Mouse (Mus musculus): Measurements from ENCODE around the gene Fermt3.

Fermt3 gene

GRCm38 (mm10) chr19:7039088-7039720 lies 19.9 kb upstream of the Fermt3 start:
- peak; percentile 71 for DNase-seq (ENCODE audit: extremely low spot score, low spot score)

GRCm38 (mm10) chr19:7034006-7034405 lies 14.7 kb upstream of the Fermt3 start:
- no peak for DNase-seq (ENCODE audit: extremely low spot score, low spot score)

GRCm38 (mm10) chr19:7029531-7029930 lies 10.3 kb upstream of the Fermt3 start:
- no peak for DNase-seq (ENCODE audit: extremely low spot score, low spot score)

- peak; percentile 41 for DNase-seq (ENCODE audit: extremely low spot score, low spot score)
Measured at GRCm38 (mm10) chr19:7020224-7020641, 964 bp upstream of the Fermt3 start.

- no peak for DNase-seq (ENCODE audit: extremely low spot score, low spot score)
Measured at GRCm38 (mm10) chr19:7018546-7018945, 723 bp downstream of the Fermt3 start.

GRCm38 (mm10) chr19:7017541-7018457 lies 1.5 kb downstream of the Fermt3 start:
- no peak for DNase-seq (ENCODE audit: extremely low spot score, low spot score)

GRCm38 (mm10) chr19:7014481-7015135 lies 4.7 kb downstream of the Fermt3 start:
- no peak for DNase-seq (ENCODE audit: extremely low spot score, low spot score)

- DNase-seq (ENCODE audit: extremely low spot score, low spot score) = no peak
Measured at GRCm38 (mm10) chr19:7013984-7014383, 5.3 kb downstream of the Fermt3 start.

- no peak for DNase-seq (ENCODE audit: extremely low spot score, low spot score)
Measured at GRCm38 (mm10) chr19:7012426-7012825, 6.8 kb downstream of the Fermt3 start.

- no peak for DNase-seq (ENCODE audit: extremely low spot score, low spot score)
Measured at GRCm38 (mm10) chr19:7006892-7007593, 12.2 kb downstream of the Fermt3 start.

GRCm38 (mm10) chr19:6999360-7000063 lies 19.8 kb downstream of the Fermt3 start:
- DNase-seq (ENCODE audit: extremely low spot score, low spot score) = no peak

- DNase-seq (ENCODE audit: extremely low spot score, low spot score) = no peak
Measured at GRCm38 (mm10) chr19:6997721-6998290, 21.5 kb downstream of the Fermt3 start.

- DNase-seq (ENCODE audit: extremely low spot score, low spot score) = peak; percentile 86
Measured at GRCm38 (mm10) chr19:6996006-6996405, 23.3 kb downstream of the Fermt3 start, which contains the start of the genes Nudt22 and Trpt1. TSS of gene Nudt22 (minus strand) at chr19:6996117. TSS of gene Trpt1 (plus strand) at chr19:6996131.

GRCm38 (mm10) chr19:6995255-6995991 lies 23.8 kb downstream of the Fermt3 start:
- DNase-seq (ENCODE audit: extremely low spot score, low spot score) = no peak

- no peak for DNase-seq (ENCODE audit: extremely low spot score, low spot score)
Measured at GRCm38 (mm10) chr19:6994489-6994888, 24.8 kb downstream of the Fermt3 start.

GRCm38 (mm10) chr19:6994002-6994401 lies 25.3 kb downstream of the Fermt3 start:
- no peak for DNase-seq (ENCODE audit: extremely low spot score, low spot score)

- no peak for DNase-seq (ENCODE audit: extremely low spot score, low spot score)
Measured at GRCm38 (mm10) chr19:6993011-6993770, 26.1 kb downstream of the Fermt3 start.

- DNase-seq (ENCODE audit: extremely low spot score, low spot score) = peak; percentile 96
Measured at GRCm38 (mm10) chr19:6992011-6992858, 27.0 kb downstream of the Fermt3 start, which contains the start of gene Dnajc4. TSS of gene Dnajc4 (minus strand) at chr19:6992572.

All from neural tube, embryonic 10.5 days (tissue).